Mouse (Mus musculus): ENCODE measurements around the gene Adarb1.

DNA sequence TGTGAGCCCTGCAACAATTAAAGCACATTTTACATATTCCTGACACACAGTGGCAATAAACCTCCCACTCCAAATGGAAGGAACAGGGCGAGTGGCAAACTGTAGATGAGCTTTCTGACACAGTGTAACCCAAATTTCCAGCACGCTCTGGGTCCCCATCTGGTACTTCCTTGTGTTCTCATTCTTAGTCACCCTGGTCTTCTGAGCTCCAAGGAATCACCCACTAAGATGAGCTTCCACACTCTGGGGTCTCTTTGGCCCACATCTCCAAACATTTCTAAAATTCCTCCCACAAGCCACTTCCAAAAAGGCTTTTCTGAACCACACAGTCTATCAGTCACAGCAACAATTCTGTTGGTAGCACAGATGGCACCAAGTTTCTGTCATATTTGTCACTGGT is 102.4 kb downstream of the Adarb1 start:
- TF ChIP-seq HCFC1 (IDR thresholded peaks at IDR 0.05; ENCODE audit: borderline replicate concordance, insufficient read depth, low read length) = no peak
- TF ChIP-seq CHD2 (IDR thresholded peaks at IDR 0.05; ENCODE audit: low read depth, low read length) = no peak
- no peak for TF ChIP-seq ZC3H11A (IDR thresholded peaks at IDR 0.05; ENCODE audit: borderline replicate concordance, low read depth, low read length)

Measured in ES-E14 (cell line).